Mouse (Mus musculus): Measurements from ENCODE around the gene Nme4. TPM values are rescaled to one million over a fixed set of nuclear protein-coding genes. Genes with fewer than 3 reads are reported as not detected.
A peak's percentile ranks its signal among the peaks of the same experiment; 100 is the strongest.

The Nme4 gene
- 101 and 103 TPM in 2 replicates for polyA plus RNA-seq (2015; fragmentation: Nextera tagmentation; extraction: Ambion mirVana)

DNA sequence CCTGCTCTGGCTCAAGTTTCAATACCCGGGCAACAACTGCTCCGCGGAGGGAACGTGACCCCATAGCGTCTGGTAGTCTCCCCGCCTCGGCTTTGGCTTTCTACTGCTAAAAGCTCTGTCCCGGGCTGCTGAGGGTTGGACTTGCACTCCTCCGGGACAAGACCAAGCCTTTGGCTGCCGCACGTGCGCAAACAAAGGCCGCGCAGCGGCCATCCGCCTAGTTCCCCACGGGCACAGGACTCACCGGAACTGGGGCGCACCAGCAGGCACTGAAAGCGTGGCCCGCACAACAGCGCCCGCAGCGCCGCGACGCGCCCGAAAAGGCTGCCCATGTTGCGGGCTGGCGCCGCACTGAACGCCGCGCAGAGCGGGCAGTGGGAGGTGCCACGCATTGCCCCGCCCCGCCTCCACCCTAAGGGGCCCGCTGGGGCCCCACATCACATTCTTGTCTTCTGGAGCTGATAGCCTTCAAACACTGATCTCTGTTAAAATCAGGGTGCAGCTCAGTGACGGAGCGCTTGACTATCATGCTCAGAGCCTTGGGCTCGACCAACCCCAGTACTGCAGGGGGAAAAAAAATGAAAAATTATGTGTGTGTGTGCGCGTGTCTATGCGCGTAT lies at the start of gene Nme4:
Gene Nme4, minus strand, starts transcription at position 482 of the 620 bp plus-strand sequence.
- Histone ChIP-seq H3K9ac (peak within 1 kb of the TSS; percentile 60), H3K27me3 (no peaks in the 10 kb centered on the region), H3K27ac (peak within 1 kb of the TSS; percentile 84), H3K4me3 (replicated peaks) (peak within 1 kb of the TSS; percentile 65), H3K4me2 (peak within 1 kb of the TSS; percentile 88), H3K36me3 (peaks cover 19% of the 10 kb centered on the region), H3K4me1 (peaks cover 14% of the 10 kb centered on the region), H3K9me3 (replicated peaks) (no peaks in the 10 kb centered on the region)
- 3% methylated on average over 47 of the region's 47 CpGs for WGBS
- ATAC-seq (replicated peaks; ENCODE audit: low FRiP score) = peak; percentile 72

DNA sequence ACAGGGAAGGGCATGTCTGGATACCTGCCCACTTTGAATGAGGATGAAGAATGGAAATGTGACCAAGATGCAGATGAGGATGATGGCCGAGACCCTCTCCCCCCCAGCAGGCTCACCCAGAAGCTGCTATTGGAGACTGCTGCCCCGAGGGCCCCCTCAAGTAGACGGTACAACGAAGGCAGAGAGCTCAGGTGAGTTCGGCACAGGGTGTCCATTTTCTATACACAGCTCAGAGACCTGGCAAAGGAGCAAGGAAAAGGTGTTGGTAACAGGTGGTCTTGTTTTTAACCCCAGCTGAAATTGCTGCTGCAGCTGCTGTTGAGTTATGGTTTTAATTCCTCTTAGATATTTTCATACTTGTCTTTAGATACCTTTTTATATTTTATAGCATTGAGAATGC lies 48.0 kb upstream of the Nme4 start:
- Histone ChIP-seq H3K27me3 (no peaks in the 10 kb centered on the region), H3K36me3 (peaks cover 58% of the 10 kb centered on the region), H3K9ac (no peak overlapping the region), H3K27ac (no peak overlapping the region), H3K4me3 (replicated peaks) (no peak overlapping the region), H3K4me2 (no peak overlapping the region), H3K4me1 (peaks cover 19% of the 10 kb centered on the region), H3K9me3 (replicated peaks) (no peaks in the 10 kb centered on the region)
- WGBS = 96% methylated on average over 5 of the region's 5 CpGs
- ATAC-seq (replicated peaks; ENCODE audit: low FRiP score) = no peak

DNA sequence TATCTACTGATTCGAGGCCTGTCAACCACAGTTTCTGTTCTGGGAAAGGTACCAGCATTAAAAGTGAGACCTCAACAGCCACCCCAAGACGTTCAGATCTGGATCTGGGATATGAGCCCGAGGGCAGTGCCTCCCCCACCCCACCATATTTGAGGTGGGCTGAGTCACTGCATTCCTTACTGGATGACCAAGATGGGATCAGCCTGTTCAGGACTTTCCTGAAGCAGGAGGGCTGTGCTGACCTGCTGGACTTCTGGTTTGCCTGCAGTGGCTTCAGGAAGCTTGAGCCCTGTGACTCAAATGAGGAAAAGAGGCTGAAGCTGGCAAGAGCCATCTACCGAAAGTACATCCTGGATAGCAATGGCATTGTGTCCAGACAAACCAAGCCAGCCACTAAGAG lies 47.4 kb upstream of the Nme4 start:
- peaks cover 52% of the 10 kb centered on the region for H3K36me3 ChIP-seq
- H3K4me2 ChIP-seq = no peak overlapping the region
- no peak overlapping the region for H3K4me3 ChIP-seq (replicated peaks)
- peak overlapping the region; percentile 3; the same call in 1 of the 2 replicates for H3K27ac ChIP-seq
- WGBS = 78% methylated on average over 4 of the region's 4 CpGs
- ATAC-seq (replicated peaks; ENCODE audit: low FRiP score) = no peak
- peaks cover 24% of the 10 kb centered on the region for H3K4me1 ChIP-seq
- H3K9me3 ChIP-seq (replicated peaks) = no peaks in the 10 kb centered on the region
- H3K27me3 ChIP-seq = no peaks in the 10 kb centered on the region
- no peak overlapping the region for H3K9ac ChIP-seq

DNA sequence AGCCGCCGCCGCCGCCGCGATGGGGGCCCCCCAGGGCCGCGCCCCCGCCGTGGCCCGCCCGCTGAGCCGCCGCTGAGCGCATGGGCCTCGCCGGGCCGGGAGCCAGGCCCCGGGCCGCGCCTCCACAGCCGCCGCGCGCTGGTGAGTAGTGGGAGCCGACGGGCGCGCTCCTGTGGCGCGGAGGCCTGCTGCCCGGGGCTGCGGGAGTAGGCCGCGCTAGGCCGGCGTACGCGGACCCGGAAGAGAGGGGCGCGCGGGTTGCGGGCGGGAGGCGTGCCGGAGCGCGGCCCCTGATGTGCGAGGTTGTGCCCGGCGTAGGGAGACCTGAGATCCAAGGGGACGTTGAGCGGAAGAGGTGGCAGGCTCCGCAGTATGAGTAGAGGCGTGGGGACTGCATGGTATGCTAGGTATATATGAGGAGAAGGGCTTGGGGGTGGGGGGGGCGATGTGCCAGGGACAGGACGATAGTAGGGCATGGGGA lies 43.5 kb upstream of the Nme4 start:
- Histone ChIP-seq H3K4me2 (peak overlapping the region; percentile 73), H3K36me3 (peaks cover 16% of the 10 kb centered on the region), H3K9ac (peak overlapping the region; percentile 100), H3K27me3 (no peaks in the 10 kb centered on the region), H3K4me3 (replicated peaks) (peak overlapping the region; percentile 95), H3K27ac (peak overlapping the region; percentile 96), H3K9me3 (replicated peaks) (no peaks in the 10 kb centered on the region), H3K4me1 (peaks cover 28% of the 10 kb centered on the region)
- peak; percentile 77 for ATAC-seq (replicated peaks; ENCODE audit: low FRiP score)
- under 1% methylated on average over 53 of the region's 58 CpGs for WGBS

DNA sequence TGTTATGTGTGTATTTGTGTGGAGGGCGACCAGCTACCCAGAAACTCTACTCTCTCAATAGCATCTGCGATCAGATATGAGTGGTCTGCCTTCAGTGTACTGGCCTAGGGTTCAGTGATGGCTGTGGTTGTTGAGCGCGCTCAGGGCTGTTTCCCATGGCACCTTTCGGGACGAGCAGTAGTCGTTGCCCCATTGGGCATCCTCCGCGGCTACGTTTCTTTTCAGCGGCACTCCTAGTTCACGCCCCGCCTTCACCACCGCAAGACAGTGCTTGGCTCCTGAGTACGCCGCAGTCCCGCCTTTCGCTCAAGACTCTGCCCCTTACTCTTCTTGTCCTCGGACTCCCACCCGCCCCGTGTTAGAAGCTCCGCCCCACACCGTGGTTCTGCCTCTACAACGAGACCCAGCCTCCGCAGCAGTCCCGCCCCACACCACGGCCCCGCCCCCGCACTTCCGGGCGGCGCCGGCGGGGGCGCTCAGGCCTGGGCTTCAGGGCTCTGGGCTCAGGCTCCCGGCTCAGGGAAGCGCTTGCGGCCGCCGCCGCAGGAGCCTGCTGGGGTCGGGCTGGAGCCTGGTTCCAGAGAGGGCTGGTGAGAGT lies 42.9 kb upstream of the Nme4 start, which contains the start of gene Axin1:
Gene Axin1, plus strand, starts transcription at position 450 of the 598 bp plus-strand sequence.
- WGBS = under 1% methylated on average over 42 of the region's 42 CpGs
- Histone ChIP-seq H3K27ac (peak within 1 kb of the TSS; percentile 96), H3K9me3 (replicated peaks) (no peaks in the 10 kb centered on the region), H3K27me3 (no peaks in the 10 kb centered on the region), H3K9ac (peak within 1 kb of the TSS; percentile 100), H3K36me3 (peaks cover 10% of the 10 kb centered on the region), H3K4me3 (replicated peaks) (peak within 1 kb of the TSS; percentile 95), H3K4me2 (peak within 1 kb of the TSS; percentile 73), H3K4me1 (peaks cover 28% of the 10 kb centered on the region)
- ATAC-seq (replicated peaks; ENCODE audit: low FRiP score) = peak; percentile 98

DNA sequence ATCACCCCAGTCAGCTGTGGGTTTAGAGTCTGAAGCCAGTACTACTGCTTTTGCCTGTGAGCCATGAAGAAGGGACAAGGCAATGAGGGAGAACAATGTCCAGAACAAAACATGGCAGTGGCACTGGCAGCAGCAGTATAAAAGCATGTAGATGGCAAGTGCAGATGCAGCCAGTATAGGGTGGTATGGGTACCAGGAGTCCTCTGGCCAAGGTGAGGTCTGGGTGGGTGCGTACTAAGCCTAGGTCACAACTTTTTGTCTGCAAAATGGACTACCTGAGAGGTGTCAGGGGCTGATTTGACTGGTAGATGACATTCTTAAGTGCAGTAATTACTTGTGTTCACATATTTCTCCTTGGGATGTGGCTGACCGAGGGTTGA lies 42.3 kb upstream of the Nme4 start:
- Histone ChIP-seq H3K9me3 (replicated peaks) (no peaks in the 10 kb centered on the region), H3K27ac (peak overlapping the region; percentile 96), H3K4me1 (peaks cover 28% of the 10 kb centered on the region), H3K4me3 (replicated peaks) (peak overlapping the region; percentile 95), H3K9ac (peak overlapping the region; percentile 30; the same call in 1 of the 2 replicates), H3K27me3 (no peaks in the 10 kb centered on the region), H3K4me2 (peak overlapping the region; percentile 73), H3K36me3 (peaks cover 4% of the 10 kb centered on the region)
- WGBS = 78% methylated on average over 2 of the region's 2 CpGs
- ATAC-seq (replicated peaks; ENCODE audit: low FRiP score) = no peak; the same call in 1 of the 2 replicates

DNA sequence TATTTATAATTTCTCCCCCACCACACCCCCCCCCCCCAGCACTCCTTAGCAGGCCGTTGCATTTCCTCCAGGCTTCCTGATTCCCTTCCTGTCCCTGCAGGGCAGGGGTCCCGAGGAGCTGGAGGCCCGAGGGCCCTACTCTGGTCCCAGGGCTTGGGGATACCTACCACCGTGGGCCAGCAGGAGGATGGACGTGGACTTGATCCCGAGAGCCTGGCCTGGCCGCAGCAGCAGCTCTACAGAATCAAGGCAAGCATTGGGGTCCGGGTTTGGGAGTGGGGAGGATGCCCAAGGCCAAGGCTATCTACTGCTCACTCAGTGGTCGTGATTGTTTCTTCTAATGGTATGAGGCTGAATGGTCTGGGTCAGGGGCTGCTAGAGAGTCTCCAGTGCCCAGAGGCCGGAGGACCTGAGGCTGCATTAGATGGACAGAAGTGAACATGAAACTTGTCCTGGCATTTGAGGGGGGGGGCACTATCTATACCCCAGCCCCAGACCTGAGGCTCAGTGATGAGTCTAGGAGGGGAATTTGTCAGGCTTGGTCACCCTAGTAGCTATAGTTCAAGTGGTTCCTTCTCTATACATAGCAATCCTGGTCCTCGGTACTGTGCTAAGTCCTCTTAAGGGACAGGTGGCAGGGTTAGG lies 41.8 kb upstream of the Nme4 start:
- 80% methylated on average over 11 of the region's 11 CpGs for WGBS
- no peak for ATAC-seq (replicated peaks; ENCODE audit: low FRiP score)
- no peak overlapping the region for H3K9ac ChIP-seq
- no peaks in the 10 kb centered on the region for H3K27me3 ChIP-seq
- H3K27ac ChIP-seq = no peak overlapping the region
- H3K9me3 ChIP-seq (replicated peaks) = no peaks in the 10 kb centered on the region
- H3K4me2 ChIP-seq = no peak overlapping the region
- H3K36me3 ChIP-seq = 0 out of 2 replicates have a peak, but pooled peaks cover under 1% of the 10 kb centered on the region
- H3K4me3 ChIP-seq (replicated peaks) = peak overlapping the region; percentile 95; the same call in 1 of the 2 replicates
- peaks cover 28% of the 10 kb centered on the region for H3K4me1 ChIP-seq

DNA sequence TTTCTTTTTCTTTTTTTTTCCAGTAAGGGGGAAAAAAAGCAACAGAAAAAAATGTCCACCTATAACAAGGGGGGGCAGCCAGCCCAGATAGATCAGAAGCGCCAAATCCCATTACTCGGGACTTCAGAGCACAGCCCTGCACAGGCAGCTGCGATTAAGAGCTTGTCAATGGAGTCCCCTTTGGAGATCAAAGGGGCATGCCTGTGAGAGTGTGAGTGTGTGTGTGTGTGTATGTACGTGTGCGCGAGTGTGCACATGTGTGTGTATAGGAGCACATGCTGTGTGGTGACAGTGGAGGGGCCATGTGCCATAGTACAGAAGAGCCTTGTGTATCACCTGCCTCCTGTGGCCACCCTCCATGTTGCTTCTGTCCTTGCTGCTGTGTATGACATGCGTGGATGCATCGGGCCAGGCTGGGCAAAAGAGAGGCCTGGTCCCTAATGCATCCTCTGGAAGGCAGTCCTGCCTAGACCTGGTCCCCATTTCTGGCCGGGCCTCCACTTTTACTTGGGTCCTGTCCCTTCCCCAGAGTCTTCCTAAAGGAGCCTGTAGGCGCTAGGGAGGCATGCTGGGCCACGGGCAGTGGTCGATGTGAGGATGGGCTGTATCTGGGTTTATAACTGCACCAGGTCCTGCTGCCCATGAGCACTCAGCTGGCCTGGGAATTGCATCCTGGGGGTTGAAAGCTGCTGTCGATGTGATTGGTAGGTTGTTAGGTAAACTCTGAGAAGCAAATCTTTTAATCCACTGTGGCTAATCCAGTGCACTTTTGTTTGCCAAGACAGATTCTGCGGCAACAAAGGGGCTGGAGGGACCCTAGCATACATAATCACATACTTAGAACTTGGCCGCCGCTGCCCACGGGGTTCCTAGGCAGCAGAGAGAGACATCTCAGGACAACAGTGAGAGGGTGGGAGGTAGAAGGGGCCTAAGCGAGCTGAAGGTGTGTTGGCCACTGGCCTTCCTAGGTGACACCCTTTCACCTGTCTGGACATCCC lies 36.8 kb upstream of the Nme4 start:
- WGBS = 93% methylated on average over 18 of the region's 18 CpGs
- peaks cover 47% of the 10 kb centered on the region for H3K36me3 ChIP-seq
- no peak overlapping the region for H3K9ac ChIP-seq
- no peaks in the 10 kb centered on the region for H3K27me3 ChIP-seq
- no peaks in the 10 kb centered on the region for H3K9me3 ChIP-seq (replicated peaks)
- H3K4me1 ChIP-seq = no peaks in the 10 kb centered on the region
- H3K27ac ChIP-seq = no peak overlapping the region
- no peak overlapping the region for H3K4me2 ChIP-seq
- no peak for ATAC-seq (replicated peaks; ENCODE audit: low FRiP score)
- H3K4me3 ChIP-seq (replicated peaks) = no peak overlapping the region

DNA sequence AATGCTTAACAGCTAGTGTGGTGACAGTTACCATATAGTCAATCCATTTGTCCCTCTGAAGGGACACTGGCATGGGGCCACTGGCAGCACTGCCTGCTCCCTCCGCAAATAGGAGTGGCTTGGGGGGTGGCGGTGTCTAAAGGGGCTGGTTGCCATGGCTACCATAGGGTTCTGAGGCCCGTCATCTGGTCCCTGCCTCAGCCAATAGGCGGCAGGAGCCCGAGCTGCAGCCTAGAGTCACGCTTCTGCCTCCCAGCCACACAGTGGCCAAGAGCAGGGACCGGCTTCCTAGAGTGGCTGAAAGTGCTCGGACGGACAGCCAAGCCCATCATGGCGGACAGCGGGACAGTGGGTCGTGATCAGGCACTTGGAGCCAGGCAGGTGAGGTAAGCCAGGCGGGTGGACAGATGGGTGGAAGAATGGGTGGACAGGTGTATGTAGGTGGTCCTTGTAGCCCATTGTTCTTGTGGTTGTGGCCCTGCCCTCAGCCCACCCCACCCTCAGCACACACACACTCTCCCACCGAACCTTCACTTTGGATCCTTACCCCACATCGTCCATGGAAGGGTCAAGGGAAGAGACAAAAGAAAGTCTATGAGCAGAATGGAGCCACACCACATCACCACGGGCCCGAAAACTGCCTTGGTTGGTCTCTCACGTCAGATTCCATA lies 35.8 kb upstream of the Nme4 start:
- no peak overlapping the region for H3K27ac ChIP-seq
- no peaks in the 10 kb centered on the region for H3K27me3 ChIP-seq
- no peak overlapping the region for H3K4me2 ChIP-seq
- no peaks in the 10 kb centered on the region for H3K4me1 ChIP-seq
- H3K36me3 ChIP-seq = peaks cover 57% of the 10 kb centered on the region
- no peak for ATAC-seq (replicated peaks; ENCODE audit: low FRiP score)
- H3K9me3 ChIP-seq (replicated peaks) = no peaks in the 10 kb centered on the region
- H3K4me3 ChIP-seq (replicated peaks) = no peak overlapping the region
- WGBS = 89% methylated on average over 18 of the region's 18 CpGs
- no peak overlapping the region for H3K9ac ChIP-seq

DNA sequence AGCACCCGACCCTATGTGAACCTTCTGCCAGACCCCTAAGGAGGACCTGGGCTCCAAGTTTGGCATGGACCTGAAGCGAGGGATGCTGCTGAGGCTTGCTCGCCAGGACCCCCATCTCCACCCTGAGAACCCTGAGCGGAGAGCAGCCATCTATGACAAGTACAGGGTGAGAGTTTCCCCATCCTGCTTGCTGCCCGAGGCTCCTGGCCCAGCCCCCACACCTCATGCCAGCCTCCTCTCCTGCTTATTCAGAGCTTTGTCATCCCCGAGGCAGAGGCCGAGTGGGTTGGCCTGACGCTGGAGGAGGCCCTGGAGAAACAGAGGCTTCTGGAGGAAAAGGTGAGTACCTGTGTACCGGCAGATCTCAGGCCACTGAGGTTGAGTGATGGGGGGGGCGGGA lies 29.8 kb upstream of the Nme4 start:
- no peak overlapping the region for H3K27ac ChIP-seq
- no peak overlapping the region for H3K9ac ChIP-seq
- 93% methylated on average over 10 of the region's 10 CpGs for WGBS
- no peak overlapping the region for H3K4me3 ChIP-seq (replicated peaks)
- ATAC-seq (replicated peaks; ENCODE audit: low FRiP score) = no peak
- peaks cover 50% of the 10 kb centered on the region for H3K36me3 ChIP-seq
- H3K9me3 ChIP-seq (replicated peaks) = no peaks in the 10 kb centered on the region
- H3K4me1 ChIP-seq = peaks cover 18% of the 10 kb centered on the region
- H3K4me2 ChIP-seq = no peak overlapping the region
- H3K27me3 ChIP-seq = no peaks in the 10 kb centered on the region

DNA sequence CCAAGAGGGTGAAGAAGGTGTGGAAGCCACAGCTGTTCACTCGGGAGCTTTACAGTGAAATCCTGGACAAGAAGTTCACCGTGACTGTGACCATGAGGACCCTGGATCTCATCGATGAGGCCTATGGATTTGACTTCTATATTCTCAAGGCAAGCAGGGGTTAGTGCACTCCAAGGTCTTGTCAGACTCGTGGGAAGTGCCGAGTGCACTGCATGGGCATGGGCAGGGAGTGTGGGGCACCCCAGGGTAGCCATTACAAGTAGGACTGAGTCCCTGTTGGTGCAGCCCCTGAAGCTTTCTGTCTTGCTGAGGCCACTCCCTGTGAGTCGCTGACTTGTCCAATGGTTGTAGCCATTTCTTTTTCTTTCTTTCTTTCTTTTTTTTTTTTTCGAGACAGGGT lies 29.2 kb upstream of the Nme4 start:
- Histone ChIP-seq H3K27ac (no peak overlapping the region), H3K4me3 (replicated peaks) (peak overlapping the region; percentile 85), H3K4me1 (peaks cover 23% of the 10 kb centered on the region), H3K9ac (peak overlapping the region; percentile 81), H3K9me3 (replicated peaks) (no peaks in the 10 kb centered on the region), H3K36me3 (peaks cover 43% of the 10 kb centered on the region), H3K27me3 (peaks cover 3% of the 10 kb centered on the region), H3K4me2 (peak overlapping the region; percentile 85)
- 84% methylated on average over 7 of the region's 7 CpGs for WGBS
- ATAC-seq (replicated peaks; ENCODE audit: low FRiP score) = no peak

Data from kidney, embryonic 15.5 days (tissue).